Mouse (Mus musculus) mesoderm, embryonic 11.5 days (tissue): ENCODE data around the gene Pbx3.

ENCODE experiments used
- DNase-seq: peaks from one replicate; pipeline ENCODE4 v3.0.0-alpha.2; 2012; ENCODE audit warnings: low read depth, low spot score

Pbx3 gene

DNA sequence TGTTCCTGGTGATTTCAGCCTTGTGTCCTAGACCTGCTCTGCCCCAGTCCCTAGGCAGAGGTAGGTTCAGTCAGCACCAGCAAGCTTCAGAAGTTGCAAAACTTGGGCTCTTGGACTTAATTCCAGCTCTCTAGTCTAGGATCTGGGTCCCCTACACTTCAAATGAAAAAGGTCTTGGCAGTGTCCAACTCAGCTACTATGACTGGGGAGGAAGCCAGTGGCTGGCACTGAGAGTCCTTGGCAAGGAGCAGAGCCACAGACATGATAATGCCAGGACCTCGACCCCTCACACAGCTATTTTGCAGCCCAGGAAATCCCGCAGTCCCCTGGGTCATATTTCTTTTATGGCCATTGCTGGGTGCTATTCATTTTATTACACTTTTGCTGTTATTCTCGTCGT is 225.9 kb downstream of the Pbx3 start:
- no peak for DNase-seq

DNA sequence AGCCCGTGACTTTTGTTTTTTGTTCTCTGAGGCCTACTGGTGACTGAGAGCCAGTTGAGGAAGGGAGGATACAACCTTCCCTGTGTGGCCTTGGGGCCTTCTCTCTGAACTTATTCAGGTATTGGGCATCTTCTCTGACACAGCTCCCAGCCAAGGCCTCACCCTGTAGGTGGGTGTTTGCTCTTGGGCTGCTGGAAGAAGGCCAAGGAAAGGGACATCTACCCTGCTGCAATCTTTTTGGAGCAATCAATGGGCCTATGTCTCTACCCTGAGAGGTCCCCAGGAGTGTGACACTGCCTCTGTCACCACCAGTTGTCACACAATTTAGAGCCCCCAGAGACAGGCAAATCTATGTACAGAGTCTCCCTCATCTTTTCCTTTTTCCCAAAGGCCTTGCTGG is 226.5 kb downstream of the Pbx3 start:
- no peak for DNase-seq

DNA sequence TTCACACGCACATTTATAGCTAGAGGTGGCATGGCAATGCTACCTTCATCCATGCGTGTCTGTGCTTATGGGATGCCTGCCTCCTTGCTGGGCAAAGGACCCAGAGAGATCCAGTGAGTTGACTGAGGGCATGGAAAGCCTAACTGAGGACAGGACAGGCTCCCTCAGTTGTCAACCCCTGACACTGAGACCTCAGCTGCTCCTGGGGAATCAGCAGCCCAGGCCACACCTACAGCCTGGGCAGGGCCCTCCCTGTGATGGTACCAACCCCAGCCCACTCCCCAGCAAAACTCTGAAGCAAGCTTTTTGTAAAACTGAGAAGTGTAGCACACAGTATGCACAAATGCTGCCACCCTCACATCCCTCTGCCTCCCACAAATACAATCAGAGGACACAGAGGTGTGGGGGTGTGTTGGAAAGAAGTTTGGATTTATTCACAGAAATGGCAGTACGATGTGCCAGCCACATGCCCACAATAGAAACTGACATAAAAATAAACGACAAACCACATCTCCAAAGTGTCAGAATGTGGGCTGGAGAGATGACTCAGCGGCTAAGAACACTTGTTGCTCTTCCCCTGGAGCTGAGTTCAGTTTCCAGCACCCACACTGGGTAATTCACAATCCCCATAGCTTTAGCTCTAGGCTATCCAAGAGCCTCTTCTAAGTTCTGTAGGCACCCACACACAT is 233.3 kb downstream of the Pbx3 start:
- no peak for DNase-seq

GRCm38 (mm10) chr2:34135316-34135715 is 237.6 kb downstream of the Pbx3 start:
- DNase-seq = no peak

DNA sequence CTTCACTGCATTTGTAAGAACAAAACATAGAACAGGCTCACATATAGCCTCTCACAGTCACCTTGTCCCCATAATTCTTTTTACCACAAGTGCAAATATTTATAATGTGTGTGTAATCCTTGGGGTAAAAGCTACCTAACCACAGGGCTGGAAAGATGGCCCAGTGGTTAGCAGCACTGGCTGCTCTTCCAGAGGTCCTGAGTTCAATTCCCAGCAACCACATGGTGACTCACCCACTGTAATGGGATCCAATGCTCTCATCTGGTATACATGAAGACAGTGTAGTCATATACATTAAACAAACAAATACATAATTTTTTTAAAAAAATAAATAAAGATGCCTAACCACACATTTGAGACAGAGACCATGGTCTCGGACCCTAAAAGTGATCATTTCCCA is 240.2 kb downstream of the Pbx3 start:
- no peak for DNase-seq

DNA sequence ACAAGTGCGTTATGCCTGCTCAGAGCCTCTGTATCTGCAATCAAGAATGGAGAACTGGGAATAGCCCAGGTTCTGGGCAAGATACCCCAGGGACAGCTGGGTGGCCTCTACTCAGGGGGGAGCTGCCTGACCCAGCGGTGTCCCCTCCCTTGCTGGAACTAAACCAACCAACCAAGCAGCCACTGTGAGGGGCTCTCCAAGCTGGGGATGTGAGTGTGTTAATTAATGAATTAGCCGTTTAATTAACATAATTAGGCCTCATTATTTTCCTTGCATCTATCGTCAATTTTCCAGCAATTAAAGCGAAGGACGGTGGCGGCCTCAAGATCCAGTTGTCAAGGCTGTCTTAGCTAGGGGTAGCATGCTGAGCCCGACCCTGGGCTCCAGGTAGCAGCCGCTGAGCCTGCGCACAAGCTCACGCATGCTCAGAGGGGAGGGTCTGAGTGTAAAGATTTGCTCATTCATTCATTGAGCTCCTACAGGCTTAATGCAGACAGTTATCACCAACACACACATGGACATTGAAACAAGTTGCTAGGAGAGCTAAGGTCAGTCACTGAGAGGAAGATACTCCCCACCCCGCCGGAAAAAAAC is 243.2 kb downstream of the Pbx3 start:
- DNase-seq = no peak

GRCm38 (mm10) chr2:34127871-34128270 is 245.1 kb downstream of the Pbx3 start:
- no peak for DNase-seq

GRCm38 (mm10) chr2:34123896-34124295 is 249.0 kb downstream of the Pbx3 start:
- no peak for DNase-seq
